Mouse (Mus musculus) hindbrain, embryonic 10.5 days (tissue): ENCODE data around the gene Fam209. TPM values are rescaled to one million over a fixed set of nuclear protein-coding genes. Genes with fewer than 3 reads are reported as not detected.

ENCODE experiments used
- DNase-seq: peaks from one replicate; pipeline ENCODE4 v3.0.0-alpha.2; 2017; ENCODE audit warnings: low spot score
- H3K27ac ChIP-seq: fragments of 300-500 bp; sonication (generic); 2 replicates; pipeline ENCODE4 v1.5.1; 2016; ENCODE audit warnings: mild to moderate bottlenecking, moderate library complexity
- H3K27me3 ChIP-seq: fragments of 300-500 bp; sonication (generic); 2 replicates; pipeline ENCODE4 v1.6.1; 2016; ENCODE audit warnings: mild to moderate bottlenecking; ENCODE audit not compliant: poor library complexity, insufficient read depth, severe bottlenecking
- H3K36me3 ChIP-seq: fragments of 300-500 bp; sonication (generic); 2 replicates; pipeline ENCODE4 v1.6.1; 2016; ENCODE audit warnings: mild to moderate bottlenecking, moderate library complexity
- H3K4me1 ChIP-seq: fragments of 300-500 bp; sonication (generic); replicated peaks from 2 replicates; pipeline ENCODE4 v1.6.1; 2016; ENCODE audit warnings: mild to moderate bottlenecking
- H3K4me3 ChIP-seq: fragments of 300-500 bp; sonication (generic); 2 replicates; pipeline ENCODE4 v1.5.1; 2016; ENCODE audit warnings: mild to moderate bottlenecking, moderate library complexity
- H3K9me3 ChIP-seq: fragments of 300-500 bp; sonication (generic); 2 replicates; pipeline ENCODE4 v1.6.1; 2016; ENCODE audit warnings: mild to moderate bottlenecking, moderate library complexity
- WGBS: fragments of 180-500 bp; shearing (Covaris S2); methylation state at CpG from one replicate; pipeline ENCODE4 v1.1.7; 2016; 5-methylcytosine and 5-hydroxymethylcytosine counted together
- polyA plus RNA-seq: library from polyadenylated mRNA; unstranded; fragments of >200 nt; fragmentation: Nextera tagmentation; extraction: Ambion mirVana; gene quantifications from 2 replicates; pipeline ENCODE4 v1.2.1, GENCODE M21; 2016

Gene Fam209
- polyA plus RNA-seq: 0.25 TPM in 1 of 2 replicates, not detected in the other

DNA sequence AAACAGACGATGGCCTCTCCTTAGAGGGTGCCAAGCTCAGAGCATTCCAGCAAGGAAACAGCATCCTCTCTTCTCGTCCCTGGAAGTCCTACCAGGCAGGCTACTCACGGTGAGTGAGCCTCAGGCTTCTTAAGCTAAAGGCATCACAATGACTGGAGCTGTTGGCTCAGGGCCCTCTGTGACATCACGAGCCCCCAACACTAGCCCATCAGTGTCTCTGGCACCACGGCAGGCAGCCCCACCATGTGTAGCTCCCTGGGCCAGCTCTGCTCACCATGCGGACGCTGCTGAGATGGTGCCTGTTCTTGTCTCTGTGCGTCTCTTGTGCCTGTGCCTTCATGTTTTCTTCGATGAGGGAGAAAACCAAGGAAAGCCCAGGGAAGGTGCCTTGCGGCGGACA lies at the start of gene Fam209:
Gene Fam209 (plus strand): TSS at position 203 of the 400 bp plus-strand sequence.
- H3K4me3 ChIP-seq: no peak within 1 kb of the TSS
- no peak within 1 kb of the TSS for H3K27ac ChIP-seq
- H3K4me1 ChIP-seq: peaks cover 7% of the 10 kb centered on the region
- H3K9me3 ChIP-seq: no peaks in the 10 kb centered on the region
- DNase-seq: no peak
- peaks cover 28% of the 10 kb centered on the region for H3K36me3 ChIP-seq
- no peaks in the 10 kb centered on the region for H3K27me3 ChIP-seq
- WGBS: 92% methylated on average over 11 of the region's 11 CpGs

DNA sequence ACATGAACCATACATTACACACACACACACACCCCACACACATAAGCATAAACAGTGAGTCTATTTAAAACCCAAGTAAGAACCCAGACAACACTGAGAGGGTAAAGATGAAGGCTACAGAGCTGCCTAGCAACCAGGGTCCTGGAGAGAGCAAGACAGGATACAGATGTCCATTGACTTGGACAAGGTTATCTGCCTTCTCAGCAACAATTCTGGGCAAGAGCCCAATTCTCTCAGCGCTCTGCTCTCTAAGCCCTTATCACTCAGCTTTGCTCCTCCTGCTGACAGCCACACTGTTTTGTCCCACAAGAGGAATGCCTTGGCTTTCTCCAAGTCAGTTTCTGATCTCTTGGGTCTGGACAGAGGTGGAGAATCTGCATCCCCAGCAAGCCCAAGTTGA lies 41.7 kb upstream of the Fam209 start:
- no peak for DNase-seq
- no peaks in the 10 kb centered on the region for H3K27me3 ChIP-seq
- no peaks in the 10 kb centered on the region for H3K4me1 ChIP-seq
- H3K9me3 ChIP-seq: no peaks in the 10 kb centered on the region
- 81% methylated on average over 1 of the region's 1 CpGs for WGBS
- H3K4me3 ChIP-seq: no peak overlapping the region
- no peak overlapping the region for H3K27ac ChIP-seq
- H3K36me3 ChIP-seq: no peaks in the 10 kb centered on the region

DNA sequence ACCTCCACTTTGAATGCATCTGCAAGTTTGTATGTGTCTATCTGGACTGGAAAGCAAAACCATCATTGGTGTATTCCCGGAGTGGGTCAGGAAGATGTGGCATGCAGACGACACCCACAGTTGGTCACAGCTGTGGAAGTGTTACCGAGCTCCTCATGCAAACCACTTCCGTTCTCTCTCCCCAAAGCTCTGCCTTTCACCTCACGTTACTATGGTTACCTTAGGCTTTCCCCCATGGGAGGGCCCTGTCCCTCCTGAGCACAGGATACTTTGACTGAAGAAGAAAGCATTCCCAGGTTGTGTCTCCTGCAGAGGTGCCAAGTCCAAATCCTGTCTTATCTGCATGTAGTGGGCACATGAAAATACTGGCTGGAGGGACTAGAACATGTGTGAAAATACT lies 38.6 kb upstream of the Fam209 start:
- H3K9me3 ChIP-seq: no peaks in the 10 kb centered on the region
- H3K4me3 ChIP-seq: no peak overlapping the region
- H3K27me3 ChIP-seq: no peaks in the 10 kb centered on the region
- WGBS: 49% methylated on average over 5 of the region's 5 CpGs
- H3K27ac ChIP-seq: no peak overlapping the region
- no peaks in the 10 kb centered on the region for H3K36me3 ChIP-seq
- H3K4me1 ChIP-seq: no peaks in the 10 kb centered on the region
- DNase-seq: no peak

DNA sequence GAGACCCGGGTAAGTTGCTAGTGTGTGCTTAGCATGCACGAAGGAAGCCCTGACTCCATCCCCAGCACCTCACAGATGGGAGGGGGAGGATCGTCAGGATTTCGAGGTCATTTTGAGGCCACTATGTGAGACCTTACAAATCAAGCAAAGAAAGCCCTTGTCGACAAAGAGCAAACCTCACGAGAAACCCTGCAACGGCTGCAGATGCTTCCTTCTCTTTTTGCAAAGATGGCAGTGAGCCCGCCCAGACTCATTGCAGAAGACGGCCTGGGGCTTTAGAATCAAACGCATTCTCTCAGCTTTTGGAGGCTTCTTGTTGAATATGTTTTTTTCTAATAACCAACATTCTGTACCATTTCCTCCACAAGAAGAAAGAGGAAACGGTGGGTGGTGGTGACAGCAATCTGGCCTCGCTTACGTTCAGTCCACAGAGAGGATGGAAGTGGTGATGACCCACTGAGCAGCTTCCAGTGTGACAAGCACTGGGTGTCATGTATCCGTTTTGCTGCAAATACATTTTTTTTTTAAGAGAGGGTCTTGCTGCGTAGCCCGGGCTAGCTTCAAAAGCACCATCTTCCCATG lies 34.9 kb upstream of the Fam209 start:
- Histone ChIP-seq H3K36me3 (no peaks in the 10 kb centered on the region), H3K4me3 (no peak overlapping the region), H3K27ac (no peak overlapping the region), H3K4me1 (peaks cover 21% of the 10 kb centered on the region), H3K9me3 (no peaks in the 10 kb centered on the region), H3K27me3 (no peaks in the 10 kb centered on the region)
- 72% methylated on average over 16 of the region's 16 CpGs for WGBS
- DNase-seq: no peak

DNA sequence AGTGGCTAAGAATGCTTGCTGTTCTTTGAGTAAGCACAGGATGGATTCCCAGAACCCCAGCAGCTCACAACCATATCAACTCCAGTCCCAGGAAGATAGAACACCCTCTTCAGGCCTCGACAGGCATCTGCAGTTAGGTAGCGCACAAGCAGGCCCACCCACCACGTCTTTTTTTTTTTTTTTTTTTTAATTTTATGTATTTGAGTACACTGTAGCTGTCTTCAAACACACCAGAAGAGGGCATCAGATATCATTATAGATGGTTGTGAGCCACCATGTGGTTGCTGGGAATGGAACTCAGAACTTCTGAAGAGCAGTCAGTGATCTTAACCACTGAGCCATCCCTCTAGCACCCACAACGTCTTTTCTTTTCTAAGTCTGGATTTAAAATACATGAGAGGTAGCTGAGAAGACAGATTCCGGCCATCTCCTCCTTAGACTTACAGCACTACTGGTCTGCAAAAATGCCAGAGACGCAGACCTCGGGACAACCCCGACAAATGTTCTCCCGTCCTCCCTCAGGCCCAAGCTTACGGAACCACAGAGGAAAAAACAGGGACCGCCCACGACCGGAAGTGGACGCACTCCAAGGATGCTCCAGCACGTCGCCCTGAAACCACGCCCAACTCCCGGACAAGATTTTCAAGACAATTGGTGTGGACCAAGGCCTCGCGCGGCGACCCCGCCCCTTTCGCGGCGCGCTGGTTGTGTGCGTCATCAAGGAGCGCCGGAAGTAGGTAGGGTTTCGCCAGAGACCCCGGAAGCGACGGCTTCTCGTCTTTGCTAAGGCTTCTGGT lies 32.3 kb upstream of the Fam209 start, which contains the start of gene Rtf2:
Gene Rtf2 (plus strand): TSS at position 714 of the 797 bp plus-strand sequence.
- Histone ChIP-seq H3K4me1 (peaks cover 21% of the 10 kb centered on the region), H3K27ac (peak within 1 kb of the TSS; percentile 84)
- WGBS: 1% methylated on average over 35 of the region's 35 CpGs

DNA sequence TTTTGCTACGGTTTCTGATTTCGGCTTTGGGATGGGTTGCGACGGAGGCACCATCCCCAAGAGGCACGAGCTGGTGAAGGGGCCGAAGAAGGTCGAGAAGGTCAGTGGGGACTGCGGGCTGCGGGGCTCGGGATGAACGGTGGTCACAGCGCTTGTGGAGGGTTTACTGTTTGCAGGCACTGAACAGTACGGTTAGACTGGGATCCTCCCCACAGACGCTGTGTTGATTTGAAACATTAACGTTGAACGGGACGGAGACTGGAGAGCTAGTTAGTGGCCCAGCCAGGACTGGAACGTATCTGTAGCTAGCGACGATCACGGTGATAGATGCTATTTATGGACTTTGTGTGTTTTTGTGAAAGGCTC lies 31.7 kb upstream of the Fam209 start:
- Histone ChIP-seq H3K36me3 (peaks cover 9% of the 10 kb centered on the region), H3K4me3 (peak overlapping the region; percentile 73), H3K27me3 (no peaks in the 10 kb centered on the region), H3K27ac (peak overlapping the region; percentile 84), H3K9me3 (no peaks in the 10 kb centered on the region), H3K4me1 (peaks cover 21% of the 10 kb centered on the region)
- no peak for DNase-seq
- WGBS: under 1% methylated on average over 21 of the region's 21 CpGs

More for the DNA sequence above, 32.3 kb upstream of the Fam209 start, which contains the start of gene Rtf2:
- Histone ChIP-seq H3K4me3 (peak within 1 kb of the TSS; percentile 73), H3K9me3 (no peaks in the 10 kb centered on the region), H3K27me3 (no peaks in the 10 kb centered on the region), H3K36me3 (peaks cover 3% of the 10 kb centered on the region)
- DNase-seq: peak; percentile 99

DNA sequence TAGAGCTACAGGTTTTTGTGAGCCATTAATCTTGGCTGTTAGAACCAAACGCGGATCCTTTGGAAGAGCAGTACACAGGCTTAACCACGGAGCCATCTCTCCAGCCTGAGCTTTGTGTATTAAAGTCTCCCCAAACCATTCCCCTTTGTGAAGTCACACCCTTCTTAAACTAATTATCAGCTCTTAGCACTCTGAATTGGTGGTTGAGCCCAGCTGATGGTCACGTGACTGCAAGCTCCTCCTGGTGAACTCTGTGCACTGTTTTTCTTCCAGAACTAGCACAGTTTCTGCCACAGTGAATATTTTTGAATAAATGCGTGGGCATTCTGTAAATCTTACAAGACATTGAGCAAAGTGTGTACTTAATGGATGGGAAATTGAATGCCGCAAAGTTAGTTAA lies 31.1 kb upstream of the Fam209 start:
- Histone ChIP-seq H3K36me3 (peaks cover 15% of the 10 kb centered on the region), H3K27me3 (no peaks in the 10 kb centered on the region), H3K4me3 (peak overlapping the region; percentile 73), H3K4me1 (peaks cover 21% of the 10 kb centered on the region), H3K9me3 (no peaks in the 10 kb centered on the region), H3K27ac (peak overlapping the region; percentile 84; the same call in 1 of the 2 replicates)
- WGBS: 37% methylated on average over 6 of the region's 6 CpGs
- no peak for DNase-seq

DNA sequence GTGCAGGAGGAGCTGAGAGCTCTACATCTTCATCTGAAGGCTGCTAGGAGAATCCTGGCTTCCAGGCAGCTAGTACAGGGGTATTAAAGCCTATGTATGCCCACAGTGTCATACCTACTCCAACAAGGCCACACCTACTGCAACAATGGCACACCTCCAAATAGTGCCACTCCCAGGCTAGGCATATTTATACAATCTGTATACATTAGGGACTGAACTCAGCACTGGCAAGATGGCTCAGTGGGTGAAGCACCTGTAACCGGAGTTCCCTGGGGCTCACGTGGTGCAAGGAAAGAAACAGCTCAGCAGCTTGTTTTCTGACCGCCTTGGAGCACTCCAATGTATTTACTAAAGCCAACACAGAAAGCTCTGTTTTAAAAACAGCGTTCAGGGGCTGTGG lies 26.7 kb upstream of the Fam209 start:
- no peak overlapping the region for H3K27ac ChIP-seq
- DNase-seq: no peak
- H3K4me3 ChIP-seq: no peak overlapping the region
- peaks cover 14% of the 10 kb centered on the region for H3K4me1 ChIP-seq
- 94% methylated on average over 4 of the region's 4 CpGs for WGBS
- no peaks in the 10 kb centered on the region for H3K9me3 ChIP-seq
- H3K27me3 ChIP-seq: no peaks in the 10 kb centered on the region
- H3K36me3 ChIP-seq: peaks cover 59% of the 10 kb centered on the region

DNA sequence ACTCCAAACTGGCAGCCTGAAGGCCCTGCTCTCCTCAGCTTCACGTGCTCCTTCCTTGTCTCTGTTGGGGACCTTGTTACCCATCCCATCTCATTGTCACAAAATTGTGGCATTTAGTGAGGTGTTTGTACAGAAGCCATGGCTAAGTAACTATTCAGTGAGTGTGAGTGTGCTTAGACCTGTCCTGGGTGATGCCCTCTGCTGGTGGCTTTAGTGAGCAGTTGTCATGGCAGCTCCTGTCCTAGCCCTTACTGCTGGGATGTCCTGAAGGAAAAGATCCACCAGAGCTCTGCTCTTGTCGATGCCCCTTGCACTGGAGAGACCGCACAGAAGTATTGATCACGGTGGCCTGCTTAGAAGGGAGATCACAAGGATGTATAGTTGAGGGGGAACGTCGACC lies 25.0 kb upstream of the Fam209 start:
- DNase-seq: no peak
- WGBS: 91% methylated on average over 6 of the region's 6 CpGs
- no peak overlapping the region for H3K27ac ChIP-seq
- peaks cover 76% of the 10 kb centered on the region for H3K36me3 ChIP-seq
- H3K4me3 ChIP-seq: no peak overlapping the region
- no peaks in the 10 kb centered on the region for H3K27me3 ChIP-seq
- no peaks in the 10 kb centered on the region for H3K9me3 ChIP-seq
- H3K4me1 ChIP-seq: no peaks in the 10 kb centered on the region

DNA sequence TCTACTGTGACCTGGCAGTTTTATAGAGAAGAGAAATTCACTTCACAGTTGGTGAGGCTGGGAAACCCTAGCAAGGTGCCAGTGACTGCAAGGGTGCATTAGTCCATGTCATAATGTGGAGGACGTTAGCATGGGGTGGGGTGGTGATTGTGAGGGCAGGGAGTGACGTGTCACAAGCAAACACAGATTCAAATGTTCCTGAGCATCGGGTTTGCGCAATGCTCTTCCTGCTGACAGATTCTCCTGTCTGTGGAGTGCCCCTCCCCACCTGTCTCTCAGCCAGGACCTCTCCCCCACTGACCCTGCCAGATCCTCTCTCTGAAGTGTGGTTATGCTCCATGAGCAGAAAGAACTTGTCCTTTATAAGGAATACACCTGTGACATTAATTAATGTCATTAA lies 24.0 kb upstream of the Fam209 start:
- no peak overlapping the region for H3K4me3 ChIP-seq
- WGBS: 91% methylated on average over 4 of the region's 4 CpGs
- H3K27ac ChIP-seq: no peak overlapping the region
- no peak for DNase-seq
- H3K9me3 ChIP-seq: no peaks in the 10 kb centered on the region
- no peaks in the 10 kb centered on the region for H3K4me1 ChIP-seq
- no peaks in the 10 kb centered on the region for H3K27me3 ChIP-seq
- H3K36me3 ChIP-seq: peaks cover 86% of the 10 kb centered on the region

DNA sequence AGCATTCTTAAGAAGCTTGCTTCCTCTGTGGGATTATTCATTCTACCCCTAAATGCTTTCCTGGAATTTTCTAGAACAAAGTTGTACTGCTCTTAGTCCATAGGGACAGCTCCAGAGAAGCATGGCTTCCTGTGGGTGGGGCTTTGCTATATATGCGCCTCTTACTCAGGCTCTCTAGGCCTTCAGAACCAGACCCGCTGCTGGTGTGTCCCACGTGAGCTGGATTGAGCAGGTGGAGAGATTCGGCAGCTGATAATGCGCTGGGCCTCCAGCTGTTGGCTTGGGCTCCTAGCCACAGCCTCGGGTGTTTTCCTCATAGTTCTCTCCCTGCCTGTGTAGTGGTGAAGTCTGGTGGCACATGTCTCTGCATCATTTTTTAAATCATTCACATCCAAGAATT lies 21.7 kb upstream of the Fam209 start:
- H3K4me1 ChIP-seq: no peaks in the 10 kb centered on the region; the same call in 1 of the 2 replicates
- H3K27ac ChIP-seq: no peak overlapping the region
- H3K9me3 ChIP-seq: no peaks in the 10 kb centered on the region
- H3K27me3 ChIP-seq: no peaks in the 10 kb centered on the region
- no peak overlapping the region for H3K4me3 ChIP-seq
- WGBS: 88% methylated on average over 6 of the region's 6 CpGs
- no peak for DNase-seq
- peaks cover 91% of the 10 kb centered on the region for H3K36me3 ChIP-seq

DNA sequence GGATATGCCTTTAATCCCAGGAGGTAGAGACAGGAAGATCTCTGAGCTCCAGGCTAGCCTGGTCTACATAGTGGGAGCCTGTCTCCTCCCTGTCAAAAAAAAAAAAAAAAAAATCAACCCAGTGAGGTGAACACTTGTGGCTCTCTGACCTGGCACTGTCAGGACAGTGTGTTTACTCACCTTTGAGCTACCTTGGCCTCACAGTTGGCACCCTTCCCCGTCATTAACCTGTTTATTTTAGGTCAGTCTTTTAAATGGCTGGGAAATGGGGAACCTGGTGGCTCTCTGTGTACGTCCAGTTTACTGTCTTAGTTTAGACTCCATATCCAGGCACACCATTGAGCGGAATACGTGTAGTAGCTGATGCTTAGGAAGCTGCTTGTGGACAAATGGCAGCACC lies 20.3 kb upstream of the Fam209 start:
- WGBS: 94% methylated on average over 4 of the region's 4 CpGs
- H3K9me3 ChIP-seq: no peaks in the 10 kb centered on the region
- no peak overlapping the region for H3K27ac ChIP-seq
- no peak overlapping the region for H3K4me3 ChIP-seq
- DNase-seq: no peak
- H3K36me3 ChIP-seq: peaks cover 82% of the 10 kb centered on the region
- H3K4me1 ChIP-seq: peaks cover 8% of the 10 kb centered on the region
- H3K27me3 ChIP-seq: no peaks in the 10 kb centered on the region

DNA sequence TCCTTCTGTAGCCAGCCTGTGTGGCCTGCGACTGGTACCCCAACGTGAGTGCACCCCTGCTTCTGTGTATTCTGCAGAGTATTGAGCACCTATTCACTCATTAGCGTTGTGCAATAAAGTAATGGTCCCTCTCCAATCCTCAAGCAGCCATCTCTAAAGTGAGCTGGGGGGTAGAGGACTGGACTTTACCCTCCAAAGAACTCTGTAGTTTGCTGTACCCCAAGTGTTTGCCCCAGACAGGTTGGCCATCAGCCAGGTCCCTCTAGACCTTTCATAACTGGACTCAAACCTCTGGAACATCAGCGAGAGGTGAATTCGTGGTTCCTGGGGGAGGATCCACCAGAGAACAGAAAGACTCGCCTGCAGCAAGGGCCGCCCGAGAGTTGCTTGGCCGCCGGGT lies 19.9 kb upstream of the Fam209 start:
- Histone ChIP-seq H3K4me1 (peaks cover 9% of the 10 kb centered on the region), H3K9me3 (no peaks in the 10 kb centered on the region), H3K27ac (no peak overlapping the region), H3K4me3 (no peak overlapping the region), H3K36me3 (peaks cover 82% of the 10 kb centered on the region), H3K27me3 (no peaks in the 10 kb centered on the region)
- DNase-seq: no peak
- 92% methylated on average over 10 of the region's 10 CpGs for WGBS
